Mouse (Mus musculus) gastrocnemius, adult 8-10 months (tissue): ENCODE results near the gene Ubac1. TPM values are rescaled to one million over a fixed set of nuclear protein-coding genes. Genes with fewer than 3 reads are reported as not detected.

ENCODE experiments used
- DNase-seq, 2 experiments: peaks; one replicate each; pipeline ENCODE4 v3.0.0; 2022; ENCODE audit warnings: low spot score in 2 of 2
- total RNA-seq, 4 experiments: library from RNA; stranded (reverse); gene quantifications; 2 replicates each; pipeline ENCODE4 v1.2.4; 2022

Gene Ubac1
- total RNA-seq: 100 to 1,000 TPM; 223 to 283 (median 240) TPM

- peak; percentile 83 to 92 for DNase-seq
These were observed at the start of gene Ubac1 for GRCm38 (mm10) chr2:26021561-26022257. Gene Ubac1, minus strand, starts transcription at chr2:26021747.

DNA sequence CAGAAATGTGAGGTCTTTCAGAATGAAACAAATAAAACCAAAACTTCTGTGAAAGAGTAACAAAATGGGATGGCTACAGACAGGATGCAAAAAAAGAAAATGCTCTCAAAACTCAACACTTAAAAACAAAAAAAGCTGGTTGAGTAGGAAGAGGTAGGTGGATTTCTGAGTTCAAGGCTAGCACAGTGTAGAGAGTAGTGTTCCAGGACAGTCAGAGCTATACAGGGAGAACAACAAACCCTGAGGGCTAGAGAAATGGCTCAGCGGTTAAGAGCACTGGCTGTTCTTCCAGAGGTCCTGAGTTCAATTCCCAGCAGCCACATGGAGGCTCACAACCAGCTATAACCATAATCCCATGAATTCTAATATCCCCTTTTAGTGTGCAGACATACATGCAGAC is 47.0 kb upstream of the Ubac1 start:
- no peak for DNase-seq

GRCm38 (mm10) chr2:26068175-26068574 is 46.6 kb upstream of the Ubac1 start:
- no peak for DNase-seq

DNA sequence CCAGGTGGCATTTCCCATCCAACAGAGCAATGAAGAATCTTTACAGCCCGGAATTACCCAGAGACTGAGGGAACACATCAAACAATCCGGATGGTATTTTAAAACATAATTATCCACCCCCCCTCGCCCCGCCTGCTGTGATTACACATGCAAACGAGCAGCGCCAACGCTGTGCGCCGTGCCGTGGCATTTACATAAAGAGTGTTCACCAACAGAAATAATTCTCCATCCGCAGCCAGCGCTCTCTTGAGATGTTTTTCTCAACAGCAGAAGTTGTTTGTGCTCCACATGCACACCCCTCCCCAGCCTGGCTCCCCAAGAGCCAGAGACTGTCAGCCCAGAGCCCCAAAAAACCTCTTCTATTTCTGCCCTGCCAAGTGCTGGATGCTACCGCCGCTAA is 45.0 kb upstream of the Ubac1 start:
- DNase-seq: no peak

DNA sequence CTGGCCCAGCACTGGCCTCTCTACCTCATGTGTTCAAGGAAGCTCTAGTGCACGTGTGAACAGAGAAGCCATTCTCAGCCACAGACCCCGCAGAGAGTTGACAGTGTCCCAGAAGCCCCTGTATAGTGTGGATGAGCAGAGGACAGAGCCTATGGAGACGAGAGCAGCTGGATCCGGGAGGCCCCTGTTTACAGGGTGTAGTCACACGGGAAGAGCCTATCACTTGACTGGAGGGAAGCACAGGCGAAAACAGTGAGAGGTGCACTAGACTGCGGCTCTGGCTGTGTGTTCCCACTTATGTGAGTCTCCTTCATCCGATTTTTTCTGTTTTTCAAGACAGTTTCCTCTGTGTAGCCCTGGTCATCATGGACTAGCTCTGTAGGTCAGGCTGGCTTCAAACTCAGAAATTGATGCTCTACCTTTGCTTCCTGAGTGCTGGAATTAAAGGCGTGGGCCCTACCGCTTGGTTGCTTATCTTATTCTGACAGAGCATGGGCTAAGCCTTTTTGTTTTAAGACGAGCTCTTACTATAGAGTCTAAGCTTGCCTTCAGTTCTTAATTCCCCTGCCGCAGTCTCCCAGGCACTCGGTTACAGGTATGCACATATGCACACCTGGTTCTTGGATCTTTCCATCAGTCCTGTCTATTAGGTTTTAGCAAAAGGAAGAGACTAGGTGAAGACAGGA is 41.3 kb upstream of the Ubac1 start:
- no peak for DNase-seq

GRCm38 (mm10) chr2:26062241-26062640 is 40.7 kb upstream of the Ubac1 start:
- DNase-seq: no peak

DNA sequence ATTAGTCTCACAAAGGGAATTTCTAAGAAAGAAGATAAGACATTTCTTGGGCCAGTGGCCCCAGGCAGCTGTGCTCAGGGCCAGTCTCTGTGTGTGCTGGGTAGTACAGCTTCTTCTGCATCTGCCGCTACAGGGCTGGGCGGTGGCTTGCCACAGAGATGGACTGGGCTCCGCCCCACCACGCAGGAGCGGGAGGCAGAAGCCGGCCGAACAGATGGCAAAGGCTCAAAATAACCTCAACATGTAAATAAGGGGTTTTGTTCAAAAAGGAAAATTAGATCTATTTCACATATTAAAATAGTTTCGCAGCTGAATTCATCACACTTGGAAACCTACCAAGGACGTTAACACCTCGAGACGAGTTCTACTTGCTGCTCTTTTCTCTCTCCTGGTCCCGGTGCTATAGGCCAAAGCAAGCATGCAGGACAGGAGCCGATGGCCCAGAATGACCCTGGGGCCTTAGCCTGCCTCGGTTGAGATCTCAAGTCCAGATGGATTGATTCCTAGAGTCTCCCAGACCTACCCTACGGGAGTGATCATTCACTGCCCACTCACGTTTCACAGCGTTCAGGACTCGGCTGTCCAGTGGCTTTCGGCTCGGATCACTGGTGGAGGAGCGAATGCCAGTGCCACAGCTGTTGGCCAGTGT is 39.6 kb upstream of the Ubac1 start:
- DNase-seq: no peak

DNA sequence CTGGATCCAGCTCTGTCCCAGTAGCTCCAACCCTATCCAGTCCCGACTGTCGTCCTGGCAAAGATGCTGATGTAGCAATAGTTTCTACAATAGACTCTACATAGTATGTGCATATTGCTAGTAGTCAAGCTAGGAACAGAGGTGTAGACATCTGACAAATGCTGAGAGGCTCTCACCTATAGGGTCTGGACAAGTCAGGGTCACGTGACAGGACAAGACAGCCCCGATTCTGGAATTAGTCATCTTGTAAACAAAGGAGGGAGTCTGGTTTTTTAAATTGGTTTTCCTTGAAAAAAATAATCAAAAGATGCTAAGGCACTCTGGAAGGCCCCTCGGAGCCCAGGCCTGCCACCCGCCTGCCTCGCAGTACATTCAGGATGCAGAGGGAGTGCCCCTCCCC is 35.5 kb upstream of the Ubac1 start:
- no peak for DNase-seq

DNA sequence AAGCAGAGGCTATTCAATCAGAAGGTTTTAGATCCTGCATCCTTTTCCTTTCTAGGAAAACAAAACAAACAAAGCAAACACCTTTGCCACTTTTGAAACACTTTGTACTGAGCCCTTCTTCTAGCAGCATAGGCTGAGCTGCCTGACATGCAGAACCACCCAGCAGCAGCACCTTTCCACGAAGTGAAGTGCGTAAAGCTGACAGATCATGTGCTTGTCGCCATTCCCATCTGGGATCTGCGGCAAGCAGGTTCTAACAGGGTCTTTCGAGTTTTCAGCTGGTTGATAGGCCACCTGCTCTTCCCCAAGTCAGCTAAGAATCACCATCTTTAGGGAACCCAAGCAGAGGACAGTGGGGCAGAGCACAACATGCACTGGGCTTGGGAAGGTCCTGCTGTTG is 34.7 kb upstream of the Ubac1 start:
- DNase-seq: no peak

DNA sequence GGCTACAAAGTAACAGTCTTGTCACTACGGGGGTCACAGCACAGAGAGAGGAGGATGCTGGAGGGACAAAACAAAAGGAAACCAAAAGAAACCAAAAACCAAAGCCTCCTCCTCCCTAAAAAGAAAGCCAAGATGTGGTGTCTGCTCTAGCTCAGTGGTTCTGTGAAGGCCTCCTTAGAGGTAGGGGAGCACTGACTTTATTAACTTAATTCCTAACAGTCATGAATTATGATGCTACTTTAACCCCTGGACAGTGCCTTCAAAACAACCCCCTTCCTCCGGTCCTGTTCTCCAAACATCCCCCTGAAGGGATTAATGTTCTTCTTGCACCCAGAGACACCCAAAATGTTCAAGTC is 34.2 kb upstream of the Ubac1 start:
- DNase-seq: no peak

GRCm38 (mm10) chr2:26055046-26055746 is 33.6 kb upstream of the Ubac1 start:
- peak; percentile 32 to 56 for DNase-seq

DNA sequence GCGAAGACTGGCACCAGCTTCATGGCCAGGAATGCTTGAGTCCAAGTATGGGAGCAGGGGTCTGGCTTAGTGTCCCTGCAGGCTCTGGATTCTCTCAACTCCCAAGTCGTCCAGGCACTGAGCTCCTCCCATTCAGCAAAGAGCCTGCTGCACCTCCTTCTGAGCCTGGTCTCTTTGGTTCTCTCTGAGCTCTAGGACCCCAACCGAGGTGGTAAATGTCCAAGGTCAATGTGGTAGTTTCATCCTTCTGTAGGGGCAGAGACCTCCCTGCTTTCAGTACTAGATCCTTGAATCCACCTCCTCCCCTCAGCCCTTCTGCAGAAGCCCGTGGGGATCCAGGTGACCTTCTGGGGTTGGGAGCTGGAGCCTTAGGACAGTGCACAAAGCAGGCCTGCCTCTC is 31.3 kb upstream of the Ubac1 start:
- no peak for DNase-seq

DNA sequence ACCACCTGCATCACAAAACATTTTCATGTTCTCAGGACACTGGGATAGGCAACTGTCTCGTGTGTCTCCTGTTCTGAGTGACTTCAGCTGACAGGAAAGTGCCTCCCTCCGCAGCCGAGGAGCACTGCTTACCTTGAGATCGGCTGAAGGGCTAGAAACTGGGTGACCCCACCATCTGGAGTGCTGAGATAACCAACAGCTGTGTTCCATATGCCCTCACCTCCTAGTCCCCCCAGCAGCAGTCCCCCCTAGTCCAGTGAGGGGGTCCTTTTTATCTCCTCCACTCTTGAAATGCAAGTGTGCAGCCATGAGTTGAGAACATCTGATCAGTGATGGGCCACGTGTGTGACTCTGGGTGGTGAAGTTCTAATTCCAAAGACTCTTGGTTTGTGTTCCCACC is 27.3 kb upstream of the Ubac1 start:
- no peak for DNase-seq

DNA sequence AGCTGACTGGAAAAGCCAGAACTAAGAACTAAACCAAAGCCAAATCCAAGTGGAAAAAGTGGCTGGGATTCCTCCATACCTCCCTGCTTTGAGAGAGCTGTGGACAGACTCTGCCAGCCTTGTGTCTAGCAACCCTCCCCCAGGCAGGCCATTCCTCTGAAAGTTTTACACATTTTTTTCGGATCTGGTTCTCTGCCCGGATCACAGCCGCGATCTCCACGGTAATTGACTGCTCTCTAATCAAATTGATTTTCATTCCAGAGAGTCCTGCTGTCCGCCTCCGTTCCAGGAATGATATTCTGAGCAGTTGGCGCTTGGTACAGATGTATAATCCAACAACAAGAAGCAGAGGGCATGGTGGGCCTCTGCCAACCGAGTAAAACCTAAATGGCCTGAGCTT is 22.7 kb upstream of the Ubac1 start:
- no peak for DNase-seq

DNA sequence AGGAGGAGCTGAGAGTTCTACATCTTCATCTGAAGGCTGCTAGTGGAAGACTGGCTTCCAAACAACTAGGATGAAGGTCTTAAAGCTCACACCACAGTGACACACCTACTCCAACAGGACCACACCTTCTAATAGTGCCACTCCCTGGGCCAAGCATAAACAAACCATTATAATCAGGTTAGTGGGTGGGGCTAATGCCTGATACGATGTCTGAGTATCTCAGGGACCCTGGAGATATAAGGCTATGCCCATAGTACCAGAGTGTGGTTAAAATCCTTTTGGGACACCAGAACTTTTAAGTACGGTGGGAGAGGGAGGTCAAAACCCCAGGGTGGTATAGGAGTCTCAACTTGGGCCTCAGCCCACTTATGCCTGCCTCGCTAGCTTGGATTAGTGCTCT is 21.1 kb upstream of the Ubac1 start:
- DNase-seq: no peak

DNA sequence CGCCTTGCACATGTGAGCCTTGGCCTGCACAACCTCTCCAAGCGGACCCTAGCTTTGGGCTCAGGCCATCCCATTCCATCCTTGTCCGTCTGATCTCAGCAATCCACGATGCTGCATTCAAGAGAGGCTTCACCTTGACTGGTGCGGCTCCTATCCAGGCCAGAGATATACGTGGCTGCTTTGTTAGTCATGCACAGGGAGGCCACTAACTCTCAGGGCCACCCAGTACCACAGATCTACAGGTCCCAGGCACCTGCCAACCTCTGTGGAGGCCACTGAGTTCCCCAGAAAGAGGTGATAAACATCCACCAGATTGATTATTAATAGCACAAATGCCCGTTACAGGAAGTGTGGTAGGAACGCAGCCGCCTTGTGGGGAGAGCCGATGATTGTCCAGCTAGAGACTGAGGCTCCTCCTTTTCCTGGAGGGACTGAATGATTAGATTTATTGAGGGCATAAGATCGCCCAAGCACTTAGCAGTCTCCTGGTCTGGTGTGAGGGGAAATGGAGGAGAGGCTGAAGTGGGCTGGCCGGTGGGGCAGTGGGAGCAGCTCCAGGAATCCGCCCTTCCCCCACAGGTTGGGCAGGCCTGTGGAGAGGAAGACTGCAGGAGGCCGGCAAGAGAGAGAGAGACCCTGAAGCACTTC is 19.7 kb upstream of the Ubac1 start:
- DNase-seq: no peak

DNA sequence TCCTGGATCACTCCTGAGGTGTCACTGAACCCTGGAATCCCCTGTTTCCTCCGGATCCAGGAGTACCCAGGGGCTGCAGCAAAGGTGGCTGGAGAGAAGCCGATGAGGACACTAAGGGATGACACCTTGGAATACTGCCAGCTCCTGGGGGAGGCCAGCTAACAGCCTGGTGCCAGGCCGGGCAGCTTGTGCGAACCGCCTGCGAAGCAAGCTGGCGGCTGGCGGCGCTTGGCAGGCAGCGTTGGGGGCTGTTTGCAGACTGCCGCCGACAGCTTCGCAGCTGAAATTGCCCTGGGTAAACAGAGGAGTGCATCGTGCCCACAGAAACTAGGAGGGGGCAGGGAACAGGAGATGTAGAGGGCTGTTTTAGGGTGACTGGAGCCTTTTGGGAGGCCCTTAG is 18.4 kb upstream of the Ubac1 start:
- no peak for DNase-seq

DNA sequence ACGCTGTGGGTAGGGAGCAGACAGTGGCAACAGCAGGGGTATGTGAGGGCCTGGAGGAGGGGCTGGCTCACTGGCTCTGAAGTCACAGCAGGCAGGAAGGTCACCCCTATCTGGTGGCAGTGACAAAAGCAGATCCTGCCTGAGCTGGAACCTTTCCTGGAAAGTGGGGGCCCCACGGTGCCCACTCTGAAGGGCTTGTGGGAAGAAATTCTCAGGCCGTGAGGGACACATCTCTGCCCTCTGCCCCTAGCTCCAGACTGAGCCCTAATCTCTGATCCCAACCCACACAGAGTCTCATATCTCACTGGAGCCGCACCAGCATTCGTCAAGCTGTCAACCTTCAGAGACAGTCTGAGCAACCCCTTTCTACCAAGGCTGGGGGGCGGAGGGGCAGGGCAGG is 15.8 kb upstream of the Ubac1 start:
- DNase-seq: no peak

DNA sequence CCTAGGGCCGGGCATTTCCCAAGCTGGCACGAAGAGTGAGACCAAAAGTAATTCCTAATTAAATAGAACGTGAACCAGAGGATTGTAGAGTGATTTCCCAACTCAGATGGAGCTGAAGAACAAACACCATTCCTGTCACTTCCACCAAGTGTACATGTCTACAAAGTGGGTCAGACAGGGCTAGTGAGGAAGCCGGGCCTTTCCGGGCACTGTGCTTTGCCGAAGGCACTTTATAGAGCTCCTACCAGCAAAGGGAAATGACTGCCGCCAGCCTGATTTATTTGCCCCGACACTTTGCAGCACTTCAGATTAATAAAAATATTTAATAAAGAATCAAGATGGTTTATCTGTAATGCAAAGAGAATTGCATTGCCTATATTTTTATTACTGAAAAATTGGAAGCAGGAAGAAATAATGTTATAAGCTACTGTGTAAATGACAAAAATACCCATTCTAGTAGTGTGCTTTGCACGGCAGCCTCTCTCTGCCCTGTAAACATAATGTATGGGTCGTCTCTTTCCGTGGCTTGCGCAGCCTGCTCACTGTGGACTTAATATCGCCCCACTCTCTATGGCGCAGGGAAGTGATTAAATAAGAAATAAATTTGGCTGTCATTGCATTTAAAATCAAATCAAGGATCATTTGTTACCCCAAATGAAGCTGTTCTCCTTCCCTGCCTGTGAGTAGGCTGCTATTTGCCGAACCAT is 12.9 kb upstream of the Ubac1 start:
- no peak for DNase-seq

DNA sequence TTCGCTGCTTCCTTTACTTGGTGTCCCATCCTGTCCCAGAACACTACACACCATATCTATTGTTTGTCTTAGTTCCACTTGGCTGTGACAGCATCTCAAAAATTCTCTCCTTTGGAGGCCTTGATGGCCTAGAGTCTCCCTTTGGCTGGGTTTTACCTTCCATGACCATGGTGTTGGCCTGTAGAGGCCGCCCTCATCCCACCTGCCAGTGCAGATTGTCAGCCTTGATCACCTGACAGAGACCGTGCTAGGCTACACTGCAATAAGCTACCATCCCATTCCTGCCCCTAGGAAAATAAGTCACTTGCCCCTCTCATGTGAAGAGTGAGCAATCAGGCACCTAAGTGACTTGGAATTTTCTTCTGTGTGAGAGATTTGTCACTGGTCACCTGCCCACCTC is 8.7 kb upstream of the Ubac1 start:
- DNase-seq: no peak
